Mouse (Mus musculus) telencephalon, adult 2 months (tissue): ENCODE measurements at regions not wholly inside any gene's neighbourhood (a gene's known extent, or its start where the extent isn't known, plus 50 kb on each side); places are given as distances from the start of the nearest gene placed in this dataset.

ENCODE experiments used
- DNase-seq: peaks from one replicate; pipeline ENCODE4 v3.0.0-alpha.2; 2011; ENCODE audit warnings: low read depth, low spot score

GRCm38 (mm10) chr11:45787408-45787807, 64.4 kb upstream of the Clint1 start:
- no peak for DNase-seq

- DNase-seq: peak; percentile 53
Measured at GRCm38 (mm10) chr11:45789886-45790285, 62.0 kb upstream of the Clint1 start.

- DNase-seq: no peak
Measured at GRCm38 (mm10) chr11:45790504-45790903, 61.3 kb upstream of the Clint1 start.

- no peak for DNase-seq
Measured at GRCm38 (mm10) chr11:45791696-45792095, 60.2 kb upstream of the Clint1 start.

GRCm38 (mm10) chr11:45794361-45794981, 57.4 kb upstream of the Clint1 start:
- DNase-seq: no peak

- no peak for DNase-seq
Measured at GRCm38 (mm10) chr11:45795322-45795721, 56.5 kb upstream of the Clint1 start.

- DNase-seq: no peak
Measured at GRCm38 (mm10) chr11:45795731-45796130, 56.1 kb upstream of the Clint1 start.

GRCm38 (mm10) chr11:45799732-45800386, 52.0 kb upstream of the Clint1 start:
- no peak for DNase-seq
